Mouse (Mus musculus) liver, embryonic 14.5 days (tissue): ENCODE data around the gene Hist1h4k.

ENCODE experiments used
- CTCF ChIP-seq: IDR thresholded peaks from 2 replicates; pipeline ENCODE4 v1.5.1; 2016; ENCODE audit warnings: antibody characterized with exemption, low read depth, control low read depth
- EP300 ChIP-seq: IDR thresholded peaks from 2 replicates; pipeline ENCODE4 v1.6.1; 2016; ENCODE audit warnings: antibody characterized with exemption, low read depth

GRCm38 (mm10) chr13:21734906-21735767 lies 15.2 kb downstream of the Hist1h4k start, which contains the start of gene Hist1h4j:
- TF ChIP-seq CTCF (0 out of 2 replicates have a peak, but pooled peaks have one; percentile 6), EP300 (peak; percentile 86)
